Mouse (Mus musculus): ENCODE measurements around the gene Hoxa11. TPM values are rescaled to one million over a fixed set of nuclear protein-coding genes. Genes with fewer than 3 reads are reported as not detected.
A peak's percentile ranks its signal among the peaks of the same experiment; 100 is the strongest.

Gene Hoxa11
- polyA plus RNA-seq (2011; ENCODE audit: insufficient read depth, insufficient read length, low read depth, missing spikeins): not detected in 2 replicates

DNA sequence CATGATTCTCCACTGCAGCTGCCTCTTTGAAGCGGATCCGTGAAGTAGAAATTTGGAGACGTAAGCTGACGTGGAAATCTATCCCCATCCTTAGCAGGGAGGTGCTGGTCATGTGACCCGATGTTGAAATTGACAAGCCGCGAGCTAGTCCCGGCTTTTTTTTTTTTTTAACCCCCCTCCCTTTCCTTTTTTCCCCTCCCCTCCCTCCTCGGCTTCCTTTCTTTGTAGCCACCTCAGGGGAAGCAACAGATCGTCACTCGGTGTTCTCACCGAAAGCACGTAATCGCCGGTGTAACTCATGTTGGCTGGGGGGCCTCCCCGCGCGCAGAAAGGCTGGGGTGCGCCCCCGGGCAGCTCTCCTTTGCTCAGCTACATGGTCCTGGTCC lies at the start of gene Hoxa11:
TSS of gene Hoxa11 (minus strand) at position 54 of the 386 bp plus-strand sequence.
- Histone ChIP-seq H3K27me3 (ENCODE audit: control insufficient read depth, insufficient read depth, low read length, poor library complexity, severe bottlenecking) (peaks cover 64% of the 10 kb centered on the region), H3K4me1 (ENCODE audit: control insufficient read depth, insufficient read depth, low read length) (no peaks in the 10 kb centered on the region), H3K9me3 (replicated peaks; ENCODE audit: control insufficient read depth, insufficient read depth, low read length, poor library complexity, severe bottlenecking) (no peaks in the 10 kb centered on the region), H3K9ac (ENCODE audit: low read depth, poor library complexity, severe bottlenecking) (peak within 1 kb of the TSS; percentile 39; the same call in 1 of the 2 replicates), H3K4me3 (ENCODE audit: low read depth, low read length) (peak within 1 kb of the TSS; percentile 6), H3K36me3 (ENCODE audit: control insufficient read depth, insufficient read depth, low read length, poor library complexity, severe bottlenecking) (no peaks in the 10 kb centered on the region), H3K27ac (ENCODE audit: insufficient read depth, low read length) (no peak within 1 kb of the TSS)
- no peak for TF ChIP-seq POLR2A (IDR thresholded peaks at IDR 0.05; ENCODE audit: insufficient read depth, low read length)
- no peak for TF ChIP-seq CTCF (IDR thresholded peaks at IDR 0.05; ENCODE audit: low read depth, low read length)
- no peak for TF ChIP-seq EP300 (IDR thresholded peaks at IDR 0.05; ENCODE audit: insufficient read depth, low read depth, low read length)

DNA sequence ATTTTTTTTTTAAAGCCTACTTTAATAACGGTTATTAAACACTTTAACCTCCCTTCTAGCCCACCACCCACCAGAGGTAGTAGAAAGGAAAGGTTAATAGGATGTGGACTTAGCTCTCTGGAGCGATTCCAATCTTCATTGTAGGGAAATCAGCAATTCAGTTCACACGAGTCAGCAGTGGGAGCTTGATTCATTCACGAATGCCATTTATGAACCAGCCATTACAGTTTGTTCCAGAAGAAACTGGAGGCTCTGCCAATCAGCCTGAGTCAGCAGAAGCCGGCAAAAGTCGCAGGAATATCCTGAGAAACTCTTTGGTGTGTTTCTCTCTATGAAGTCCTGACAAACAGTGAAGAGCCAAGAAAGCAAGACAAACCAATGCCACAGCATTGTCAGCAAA lies 49.0 kb upstream of the Hoxa11 start:
- H3K27ac ChIP-seq (ENCODE audit: insufficient read depth, low read length): no peak overlapping the region
- H3K27me3 ChIP-seq (ENCODE audit: control insufficient read depth, insufficient read depth, low read length, poor library complexity, severe bottlenecking): peaks cover 8% of the 10 kb centered on the region; the same call in 1 of the 2 replicates
- H3K4me3 ChIP-seq (ENCODE audit: low read depth, low read length): no peak overlapping the region
- TF ChIP-seq CTCF (IDR thresholded peaks at IDR 0.05; ENCODE audit: low read depth, low read length) (no peak), EP300 (IDR thresholded peaks at IDR 0.05; ENCODE audit: insufficient read depth, low read depth, low read length) (no peak), POLR2A (IDR thresholded peaks at IDR 0.05; ENCODE audit: insufficient read depth, low read length) (no peak)
- H3K4me1 ChIP-seq (ENCODE audit: control insufficient read depth, insufficient read depth, low read length): no peaks in the 10 kb centered on the region
- no peaks in the 10 kb centered on the region for H3K36me3 ChIP-seq (ENCODE audit: control insufficient read depth, insufficient read depth, low read length, poor library complexity, severe bottlenecking)
- no peak overlapping the region for H3K9ac ChIP-seq (ENCODE audit: low read depth, poor library complexity, severe bottlenecking)
- no peaks in the 10 kb centered on the region for H3K9me3 ChIP-seq (replicated peaks; ENCODE audit: control insufficient read depth, insufficient read depth, low read length, poor library complexity, severe bottlenecking)

DNA sequence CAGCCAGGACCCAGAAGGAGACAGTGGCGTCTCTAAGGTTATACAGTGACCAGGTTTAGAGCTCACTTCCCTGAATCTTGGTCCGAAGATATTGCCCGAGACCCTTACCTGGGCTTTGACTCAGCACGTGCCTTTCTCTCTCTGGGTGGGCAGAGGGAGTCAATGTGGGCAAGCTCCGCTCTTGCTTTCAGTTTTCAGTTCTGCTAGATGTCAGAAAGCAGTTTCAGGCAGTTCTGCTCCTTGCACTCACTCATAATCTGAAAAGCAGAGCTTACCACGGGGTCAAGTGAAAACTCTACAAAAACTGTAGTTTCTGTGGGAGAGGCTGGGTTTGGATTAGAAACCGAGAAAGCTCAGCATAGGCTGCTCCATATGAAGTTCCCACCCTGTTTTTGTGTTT lies 46.7 kb upstream of the Hoxa11 start:
- peaks cover 8% of the 10 kb centered on the region; the same call in 1 of the 2 replicates for H3K27me3 ChIP-seq (ENCODE audit: control insufficient read depth, insufficient read depth, low read length, poor library complexity, severe bottlenecking)
- H3K27ac ChIP-seq (ENCODE audit: insufficient read depth, low read length): no peak overlapping the region
- H3K4me1 ChIP-seq (ENCODE audit: control insufficient read depth, insufficient read depth, low read length): no peaks in the 10 kb centered on the region
- H3K9me3 ChIP-seq (replicated peaks; ENCODE audit: control insufficient read depth, insufficient read depth, low read length, poor library complexity, severe bottlenecking): no peaks in the 10 kb centered on the region
- H3K36me3 ChIP-seq (ENCODE audit: control insufficient read depth, insufficient read depth, low read length, poor library complexity, severe bottlenecking): no peaks in the 10 kb centered on the region
- no peak overlapping the region for H3K9ac ChIP-seq (ENCODE audit: low read depth, poor library complexity, severe bottlenecking)
- H3K4me3 ChIP-seq (ENCODE audit: low read depth, low read length): no peak overlapping the region
- TF ChIP-seq CTCF (IDR thresholded peaks at IDR 0.05; ENCODE audit: low read depth, low read length): no peak
- no peak for TF ChIP-seq POLR2A (IDR thresholded peaks at IDR 0.05; ENCODE audit: insufficient read depth, low read length)
- no peak for TF ChIP-seq EP300 (IDR thresholded peaks at IDR 0.05; ENCODE audit: insufficient read depth, low read depth, low read length)

DNA sequence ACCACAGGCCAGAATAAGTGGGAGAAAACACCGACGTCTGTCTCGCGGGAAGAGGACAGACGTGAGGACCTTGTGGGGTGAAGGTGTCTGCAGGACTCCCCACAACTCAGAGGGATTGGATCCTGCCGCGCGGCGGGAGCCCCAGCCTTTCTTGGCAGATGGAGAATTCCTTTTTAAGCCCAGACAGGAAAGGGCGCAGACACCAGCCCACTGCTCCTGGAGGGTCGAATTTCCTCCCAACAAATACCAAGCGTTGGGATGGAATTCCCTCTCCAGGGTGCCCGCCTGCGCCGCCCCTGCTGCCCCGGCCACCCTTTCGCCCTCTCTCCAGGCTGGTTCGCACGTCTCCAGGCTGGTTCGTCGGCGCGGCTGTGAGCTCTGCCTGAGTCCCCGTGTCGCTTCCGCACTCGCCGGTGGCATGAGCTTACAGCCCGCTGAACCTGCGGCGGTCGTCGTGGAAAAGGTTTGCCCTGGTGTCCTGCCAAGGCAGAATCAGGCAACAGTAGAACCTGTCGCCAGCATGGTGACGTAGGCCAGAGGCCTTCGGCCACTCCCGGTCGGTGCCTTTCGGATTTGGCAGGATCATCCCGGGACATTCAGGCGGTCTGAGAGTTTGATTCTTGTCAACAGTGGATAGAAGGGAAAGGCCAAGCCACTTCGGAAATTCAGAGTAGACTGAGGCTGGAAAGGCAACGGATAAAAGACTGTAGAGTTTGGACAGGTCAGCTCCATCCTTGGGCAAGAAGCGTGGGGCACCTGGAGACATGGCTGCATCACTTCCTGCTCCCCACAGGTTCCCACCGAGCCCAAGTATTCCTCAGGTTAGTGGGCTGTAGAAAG lies 45.6 kb upstream of the Hoxa11 start:
- H3K4me3 ChIP-seq (ENCODE audit: low read depth, low read length): peak overlapping the region; percentile 51
- peaks cover 8% of the 10 kb centered on the region; the same call in 1 of the 2 replicates for H3K27me3 ChIP-seq (ENCODE audit: control insufficient read depth, insufficient read depth, low read length, poor library complexity, severe bottlenecking)
- no peak for TF ChIP-seq POLR2A (IDR thresholded peaks at IDR 0.05; ENCODE audit: insufficient read depth, low read length)
- H3K36me3 ChIP-seq (ENCODE audit: control insufficient read depth, insufficient read depth, low read length, poor library complexity, severe bottlenecking): no peaks in the 10 kb centered on the region
- H3K9me3 ChIP-seq (replicated peaks; ENCODE audit: control insufficient read depth, insufficient read depth, low read length, poor library complexity, severe bottlenecking): no peaks in the 10 kb centered on the region
- no peaks in the 10 kb centered on the region for H3K4me1 ChIP-seq (ENCODE audit: control insufficient read depth, insufficient read depth, low read length)
- H3K27ac ChIP-seq (ENCODE audit: insufficient read depth, low read length): no peak overlapping the region
- H3K9ac ChIP-seq (ENCODE audit: low read depth, poor library complexity, severe bottlenecking): peak overlapping the region; percentile 34

DNA sequence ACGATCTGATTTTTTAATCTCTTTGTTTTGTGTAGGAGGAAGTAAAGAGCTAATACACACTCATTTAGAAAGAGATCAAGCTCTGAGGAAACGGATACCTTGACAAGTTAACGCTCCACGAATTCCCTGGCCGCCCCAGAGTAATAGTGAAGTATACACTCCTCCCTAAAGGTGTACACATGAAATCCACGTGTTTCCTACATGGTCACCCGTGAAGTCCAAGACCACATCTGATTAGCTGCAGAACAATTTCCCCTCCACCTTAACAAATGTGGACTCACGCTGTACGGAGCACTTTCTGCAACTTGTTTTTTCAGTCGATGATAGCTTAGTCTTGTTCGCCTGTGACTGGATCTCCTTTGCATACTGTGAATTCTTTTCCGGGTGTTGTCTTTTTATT lies 44.6 kb upstream of the Hoxa11 start:
- Histone ChIP-seq H3K9ac (ENCODE audit: low read depth, poor library complexity, severe bottlenecking) (no peak overlapping the region), H3K27me3 (ENCODE audit: control insufficient read depth, insufficient read depth, low read length, poor library complexity, severe bottlenecking) (peaks cover 8% of the 10 kb centered on the region; the same call in 1 of the 2 replicates), H3K27ac (ENCODE audit: insufficient read depth, low read length) (no peak overlapping the region), H3K36me3 (ENCODE audit: control insufficient read depth, insufficient read depth, low read length, poor library complexity, severe bottlenecking) (no peaks in the 10 kb centered on the region), H3K9me3 (replicated peaks; ENCODE audit: control insufficient read depth, insufficient read depth, low read length, poor library complexity, severe bottlenecking) (no peaks in the 10 kb centered on the region), H3K4me1 (ENCODE audit: control insufficient read depth, insufficient read depth, low read length) (no peaks in the 10 kb centered on the region), H3K4me3 (ENCODE audit: low read depth, low read length) (no peak overlapping the region)
- TF ChIP-seq EP300 (IDR thresholded peaks at IDR 0.05; ENCODE audit: insufficient read depth, low read depth, low read length) (no peak), CTCF (IDR thresholded peaks at IDR 0.05; ENCODE audit: low read depth, low read length) (no peak), POLR2A (IDR thresholded peaks at IDR 0.05; ENCODE audit: insufficient read depth, low read length) (no peak)

DNA sequence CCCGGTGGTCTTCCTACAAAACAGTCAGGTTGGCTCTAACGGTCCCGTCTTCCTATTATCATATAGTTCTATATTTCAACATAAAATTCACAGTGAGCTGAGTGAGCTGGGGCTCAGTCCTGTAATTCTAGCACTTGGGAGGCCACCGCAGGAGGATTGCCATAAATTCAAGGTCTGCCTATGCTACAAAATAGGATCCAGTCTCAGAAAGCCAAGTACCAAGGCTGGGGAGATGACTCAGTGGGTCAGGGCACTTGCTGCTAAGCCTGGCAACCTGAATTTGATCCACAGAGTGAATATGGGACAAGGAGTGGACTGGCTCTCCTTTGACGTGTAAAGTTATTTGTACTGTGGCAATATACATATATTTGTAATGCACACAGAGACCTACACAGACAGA lies 38.3 kb upstream of the Hoxa11 start:
- TF ChIP-seq EP300 (IDR thresholded peaks at IDR 0.05; ENCODE audit: insufficient read depth, low read depth, low read length): no peak
- no peak for TF ChIP-seq CTCF (IDR thresholded peaks at IDR 0.05; ENCODE audit: low read depth, low read length)
- no peak for TF ChIP-seq POLR2A (IDR thresholded peaks at IDR 0.05; ENCODE audit: insufficient read depth, low read length)
- Histone ChIP-seq H3K36me3 (ENCODE audit: control insufficient read depth, insufficient read depth, low read length, poor library complexity, severe bottlenecking) (no peaks in the 10 kb centered on the region), H3K9me3 (replicated peaks; ENCODE audit: control insufficient read depth, insufficient read depth, low read length, poor library complexity, severe bottlenecking) (no peaks in the 10 kb centered on the region), H3K27me3 (ENCODE audit: control insufficient read depth, insufficient read depth, low read length, poor library complexity, severe bottlenecking) (no peaks in the 10 kb centered on the region), H3K9ac (ENCODE audit: low read depth, poor library complexity, severe bottlenecking) (no peak overlapping the region), H3K27ac (ENCODE audit: insufficient read depth, low read length) (no peak overlapping the region), H3K4me3 (ENCODE audit: low read depth, low read length) (no peak overlapping the region), H3K4me1 (ENCODE audit: control insufficient read depth, insufficient read depth, low read length) (no peaks in the 10 kb centered on the region)

All from ES-Bruce4 (cell line).